Mouse (Mus musculus): ENCODE data around the gene Frmd4b. TPM values are rescaled to one million over a fixed set of nuclear protein-coding genes. Genes with fewer than 3 reads are reported as not detected.

The Frmd4b gene
- polyA plus RNA-seq, 1 experiment: 8.2 TPM

DNA sequence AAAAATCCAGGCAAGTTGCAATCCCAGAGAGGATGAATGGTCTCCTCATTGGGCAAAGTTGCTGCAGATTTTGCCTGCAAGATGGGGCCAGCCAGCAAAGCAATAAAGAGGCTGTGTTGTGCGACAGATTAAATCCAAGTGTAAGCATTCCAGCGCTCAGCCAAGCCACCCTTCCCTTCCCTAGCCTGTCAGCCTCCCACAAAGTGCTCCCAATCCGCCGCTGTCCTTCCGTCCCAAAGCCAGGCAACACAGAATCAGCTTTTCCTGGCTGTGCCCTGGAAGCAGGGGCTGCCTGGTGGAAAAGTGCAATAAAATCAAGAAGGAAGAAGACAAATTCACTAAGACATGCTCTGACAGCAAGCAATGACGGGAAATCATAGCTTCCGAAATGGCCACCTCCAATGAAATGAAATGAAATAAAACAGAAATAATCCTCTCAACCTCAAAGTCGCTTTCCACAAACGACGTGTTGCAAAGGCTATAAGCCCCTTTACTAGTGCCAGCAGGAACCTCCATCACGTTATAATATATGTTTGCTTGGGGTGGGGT lies 130.5 kb downstream of the Frmd4b start:
- H3K4me3 ChIP-seq (ENCODE audit: control insufficient read depth, insufficient read depth, low read length): no peak overlapping the region; the same call in 1 of the 2 replicates

GRCm38 (mm10) chr6:97485886-97486386 lies 131.4 kb downstream of the Frmd4b start:
- peaks cover 5% of the 10 kb centered on the region; the same call in 1 of the 2 replicates for H3K27me3 ChIP-seq (ENCODE audit: control insufficient read depth, insufficient read depth, low read length)
- 93% methylated on average over 11 of the region's 11 CpGs for WGBS
- no peak overlapping the region for H3K4me3 ChIP-seq (ENCODE audit: control insufficient read depth, insufficient read depth, low read length)
- H3K4me1 ChIP-seq (replicated peaks; ENCODE audit: control insufficient read depth, insufficient read depth, low read length): no peaks in the 10 kb centered on the region; the same call in 1 of the 2 replicates
- no peak overlapping the region for H3K27ac ChIP-seq (ENCODE audit: control insufficient read depth, insufficient read depth, low read length)
- H3K36me3 ChIP-seq (ENCODE audit: control insufficient read depth, insufficient read depth, low read length): no peaks in the 10 kb centered on the region
- TF ChIP-seq CTCF (IDR thresholded peaks at IDR 0.05; ENCODE audit: borderline replicate concordance, control insufficient read depth, extremely low read depth, insufficient read depth, low read length, poor library complexity): no peak
- TF ChIP-seq POLR2A (IDR thresholded peaks at IDR 0.05; ENCODE audit: control insufficient read depth, extremely low read depth, insufficient read depth, low read length, poor library complexity): no peak
- no peak for DNase-seq

More for the DNA sequence above, 130.5 kb downstream of the Frmd4b start:
- WGBS: 43% methylated on average over 11 of the region's 11 CpGs
- no peak overlapping the region for H3K27ac ChIP-seq (ENCODE audit: control insufficient read depth, insufficient read depth, low read length)
- no peaks in the 10 kb centered on the region; the same call in 1 of the 2 replicates for H3K4me1 ChIP-seq (replicated peaks; ENCODE audit: control insufficient read depth, insufficient read depth, low read length)
- TF ChIP-seq POLR2A (IDR thresholded peaks at IDR 0.05; ENCODE audit: control insufficient read depth, extremely low read depth, insufficient read depth, low read length, poor library complexity) (no peak), CTCF (IDR thresholded peaks at IDR 0.05; ENCODE audit: borderline replicate concordance, control insufficient read depth, extremely low read depth, insufficient read depth, low read length, poor library complexity) (no peak)
- DNase-seq: no peak
- H3K36me3 ChIP-seq (ENCODE audit: control insufficient read depth, insufficient read depth, low read length): no peaks in the 10 kb centered on the region
- H3K27me3 ChIP-seq (ENCODE audit: control insufficient read depth, insufficient read depth, low read length): peaks cover 5% of the 10 kb centered on the region; the same call in 1 of the 2 replicates

GRCm38 (mm10) chr6:97481912-97482311 lies 135.4 kb downstream of the Frmd4b start:
- 44% methylated on average over 6 of the region's 6 CpGs for WGBS
- DNase-seq: no peak
- no peaks in the 10 kb centered on the region for H3K36me3 ChIP-seq (ENCODE audit: control insufficient read depth, insufficient read depth, low read length)
- no peak overlapping the region for H3K27ac ChIP-seq (ENCODE audit: control insufficient read depth, insufficient read depth, low read length)
- no peaks in the 10 kb centered on the region for H3K27me3 ChIP-seq (ENCODE audit: control insufficient read depth, insufficient read depth, low read length)
- H3K4me3 ChIP-seq (ENCODE audit: control insufficient read depth, insufficient read depth, low read length): no peak overlapping the region
- TF ChIP-seq POLR2A (IDR thresholded peaks at IDR 0.05; ENCODE audit: control insufficient read depth, extremely low read depth, insufficient read depth, low read length, poor library complexity) (no peak), CTCF (IDR thresholded peaks at IDR 0.05; ENCODE audit: borderline replicate concordance, control insufficient read depth, extremely low read depth, insufficient read depth, low read length, poor library complexity) (no peak)
- no peaks in the 10 kb centered on the region for H3K4me1 ChIP-seq (replicated peaks; ENCODE audit: control insufficient read depth, insufficient read depth, low read length)

DNA sequence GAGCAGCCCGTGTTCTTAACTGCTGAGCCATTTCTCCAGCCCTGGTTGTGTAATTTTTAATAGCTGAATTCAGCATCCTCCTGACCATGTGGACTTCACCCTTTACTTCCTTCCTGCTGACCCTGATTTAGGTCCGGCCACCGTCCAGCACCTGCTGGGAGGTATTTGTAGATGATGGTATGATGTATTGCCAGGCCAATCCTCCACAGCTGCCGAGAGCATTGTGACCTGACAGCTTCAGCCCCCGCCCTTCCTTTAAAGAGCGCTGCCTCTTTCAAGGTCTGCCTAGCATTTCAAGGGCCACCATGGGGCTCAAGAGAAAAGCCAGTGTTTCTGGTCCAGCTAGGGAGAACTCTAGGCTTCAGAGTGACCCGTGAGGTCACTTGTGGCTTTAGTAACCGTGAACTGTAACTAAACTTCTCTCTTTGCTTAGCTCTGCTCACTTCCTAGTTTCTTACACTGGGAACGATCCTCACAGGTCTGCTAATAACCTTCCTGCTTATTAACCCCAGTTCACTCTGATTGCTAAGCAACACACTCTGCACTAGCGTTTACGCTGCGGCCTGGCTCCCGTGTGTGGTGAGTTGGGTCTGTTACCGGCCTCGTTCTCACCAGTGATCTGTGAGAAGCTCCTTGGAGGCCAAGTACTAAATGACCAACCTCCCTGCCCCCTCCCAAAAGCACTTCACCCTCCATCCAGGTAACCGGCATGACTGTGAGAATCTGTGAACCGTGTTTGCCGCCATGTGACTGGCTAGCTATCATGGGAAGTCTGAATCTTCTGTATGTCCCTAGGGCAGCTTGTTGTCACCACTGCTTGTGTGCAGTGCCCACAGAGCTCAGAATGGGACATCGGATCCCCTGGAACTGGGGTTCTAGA lies 138.1 kb downstream of the Frmd4b start:
- Histone ChIP-seq H3K4me1 (replicated peaks; ENCODE audit: control insufficient read depth, insufficient read depth, low read length) (no peaks in the 10 kb centered on the region), H3K27me3 (ENCODE audit: control insufficient read depth, insufficient read depth, low read length) (no peaks in the 10 kb centered on the region), H3K4me3 (ENCODE audit: control insufficient read depth, insufficient read depth, low read length) (no peak overlapping the region), H3K36me3 (ENCODE audit: control insufficient read depth, insufficient read depth, low read length) (no peaks in the 10 kb centered on the region), H3K27ac (ENCODE audit: control insufficient read depth, insufficient read depth, low read length) (no peak overlapping the region)
- DNase-seq: no peak
- 74% methylated on average over 19 of the region's 19 CpGs for WGBS
- TF ChIP-seq CTCF (IDR thresholded peaks at IDR 0.05; ENCODE audit: borderline replicate concordance, control insufficient read depth, extremely low read depth, insufficient read depth, low read length, poor library complexity) (no peak), POLR2A (IDR thresholded peaks at IDR 0.05; ENCODE audit: control insufficient read depth, extremely low read depth, insufficient read depth, low read length, poor library complexity) (no peak)

GRCm38 (mm10) chr6:97473672-97474071 lies 143.7 kb downstream of the Frmd4b start:
- TF ChIP-seq POLR2A (IDR thresholded peaks at IDR 0.05; ENCODE audit: control insufficient read depth, extremely low read depth, insufficient read depth, low read length, poor library complexity): no peak
- TF ChIP-seq CTCF (IDR thresholded peaks at IDR 0.05; ENCODE audit: borderline replicate concordance, control insufficient read depth, extremely low read depth, insufficient read depth, low read length, poor library complexity): no peak
- Histone ChIP-seq H3K27ac (ENCODE audit: control insufficient read depth, insufficient read depth, low read length) (peak overlapping the region; percentile 80), H3K36me3 (ENCODE audit: control insufficient read depth, insufficient read depth, low read length) (no peaks in the 10 kb centered on the region), H3K27me3 (ENCODE audit: control insufficient read depth, insufficient read depth, low read length) (no peaks in the 10 kb centered on the region), H3K4me1 (replicated peaks; ENCODE audit: control insufficient read depth, insufficient read depth, low read length) (peaks cover 13% of the 10 kb centered on the region), H3K4me3 (ENCODE audit: control insufficient read depth, insufficient read depth, low read length) (no peak overlapping the region)
- peak; percentile 28 for DNase-seq
- WGBS: 23% methylated on average over 4 of the region's 4 CpGs

- Histone ChIP-seq H3K27ac (ENCODE audit: control insufficient read depth, insufficient read depth, low read length) (peak overlapping the region; percentile 80), H3K27me3 (ENCODE audit: control insufficient read depth, insufficient read depth, low read length) (no peaks in the 10 kb centered on the region), H3K4me1 (replicated peaks; ENCODE audit: control insufficient read depth, insufficient read depth, low read length) (peaks cover 13% of the 10 kb centered on the region), H3K4me3 (ENCODE audit: control insufficient read depth, insufficient read depth, low read length) (no peak overlapping the region), H3K36me3 (ENCODE audit: control insufficient read depth, insufficient read depth, low read length) (no peaks in the 10 kb centered on the region)
- DNase-seq: no peak
- WGBS: 53% methylated on average over 4 of the region's 4 CpGs
- TF ChIP-seq POLR2A (IDR thresholded peaks at IDR 0.05; ENCODE audit: control insufficient read depth, extremely low read depth, insufficient read depth, low read length, poor library complexity) (no peak), CTCF (IDR thresholded peaks at IDR 0.05; ENCODE audit: borderline replicate concordance, control insufficient read depth, extremely low read depth, insufficient read depth, low read length, poor library complexity) (no peak)
These were observed 144.3 kb downstream of the Frmd4b start for GRCm38 (mm10) chr6:97472873-97473550.

All from thymus, adult 2 months (tissue).